Mouse (Mus musculus) kidney, embryonic 15.5 days (tissue): ENCODE measurements around the gene Pifo. TPM values are rescaled to one million over a fixed set of nuclear protein-coding genes. Genes with fewer than 3 reads are reported as not detected.

ENCODE experiments used
- polyA plus RNA-seq: library from polyadenylated mRNA; unstranded; fragments of >200 nt; fragmentation: Nextera tagmentation; extraction: Ambion mirVana; gene quantifications from 2 replicates; pipeline ENCODE4 v1.2.1, GENCODE M21; 2015

Gene Pifo
- polyA plus RNA-seq, 1 experiment from 2014 or later: 0.23 TPM

Other genes starting within 250 kb of the Pifo start
- gene Rap1a, start 213.3 kb downstream of the Pifo start, polyA plus RNA-seq: 111 and 113 TPM in 2 replicates
- not detected in 2 replicates for gene Adora3, start 143.8 kb downstream of the Pifo start, polyA plus RNA-seq
- 0.18 TPM in 1 of 2 replicates, not detected in the other for gene Tmigd3, start 143.7 kb downstream of the Pifo start, polyA plus RNA-seq
- 0.24 and 0.53 TPM in 2 replicates for gene I830077J02Rik, start 82.0 kb downstream of the Pifo start, polyA plus RNA-seq
- gene Wdr77, start 55.3 kb downstream of the Pifo start, polyA plus RNA-seq: 151 and 158 TPM in 2 replicates
- 491 and 564 TPM in 2 replicates for gene Atp5f1, start 54.5 kb downstream of the Pifo start, polyA plus RNA-seq
- 1.6 and 2.0 TPM in 2 replicates for gene Ovgp1, start 40.9 kb downstream of the Pifo start, polyA plus RNA-seq
- gene Chil5, start 18.2 kb upstream of the Pifo start, polyA plus RNA-seq: not detected in 2 replicates
- gene Chia1, start 98.6 kb upstream of the Pifo start, polyA plus RNA-seq: 0.13 TPM in 1 of 2 replicates, not detected in the other
- gene Chil3, start 152.9 kb upstream of the Pifo start, polyA plus RNA-seq: 0.14 TPM in 1 of 2 replicates, not detected in the other
- 0.29 and 0.37 TPM in 2 replicates for gene Chil4, start 204.9 kb upstream of the Pifo start, polyA plus RNA-seq